ENCODE assay signal across 23 mouse cellular contexts in genomic region chr3:27605613-27606012, GRCm38 (mm10).
DNase-seq lines count a peak whose midpoint lies in the region; ATAC-seq lines count a peak whose summit lies in the region.
"Had no signal": no experiment of that assay in that cellular context is flagged by ENCODE, and none has a peak within 500 bp of the region (broad histone marks: within the 10 kb centered on the region; RNA-seq: fewer than 3 reads in every experiment).

No protein-coding gene starts in this region.

- H3K27ac ChIP-seq in embryonic facial prominence, embryonic 13.5 days, result peak overlapping the region; percentile 86; the same call in 1 of the 2 replicates
- H3K27ac ChIP-seq in limb, embryonic 13.5 days, result peak overlapping the region; percentile 96; the same call in 1 of the 2 replicates
- H3K27ac ChIP-seq: forebrain, embryonic 10.5 days; intestine, embryonic 15.5 days; liver, embryonic 13.5 days had no signal

- peaks cover 59% of the 10 kb centered on the region for H3K4me1 ChIP-seq in embryonic facial prominence, embryonic 13.5 days
- peaks cover 66% of the 10 kb centered on the region for H3K4me1 ChIP-seq in limb, embryonic 13.5 days

- 84% methylated on average over 4 of the region's 4 CpGs for WGBS in embryonic facial prominence, embryonic 13.5 days
- 88% methylated on average over 4 of the region's 4 CpGs for WGBS in limb, embryonic 13.5 days

- H3K27me3 ChIP-seq in embryonic facial prominence, embryonic 13.5 days, result no peaks in the 10 kb centered on the region
- no peaks in the 10 kb centered on the region for H3K27me3 ChIP-seq in limb, embryonic 13.5 days
- H3K27me3 ChIP-seq: intestine, embryonic 15.5 days; liver, embryonic 13.5 days; lung, embryonic 15.5 days; neural tube, embryonic 15.5 days had no signal

- no peak overlapping the region for H3K4me2 ChIP-seq in embryonic facial prominence, embryonic 13.5 days
- no peak overlapping the region for H3K4me2 ChIP-seq in limb, embryonic 13.5 days (replicated peaks)
- H3K4me2 ChIP-seq: intestine, embryonic 15.5 days; liver, embryonic 13.5 days; lung, embryonic 15.5 days; neural tube, embryonic 15.5 days had no signal

- no peaks in the 10 kb centered on the region for H3K36me3 ChIP-seq in embryonic facial prominence, embryonic 13.5 days
- no peaks in the 10 kb centered on the region for H3K36me3 ChIP-seq in limb, embryonic 13.5 days
- H3K36me3 ChIP-seq: forebrain, embryonic 10.5 days; heart, embryonic 10.5 days; intestine, embryonic 15.5 days; liver, embryonic 13.5 days; lung, embryonic 15.5 days; neural tube, embryonic 15.5 days had no signal

- no peaks in the 10 kb centered on the region for H3K9me3 ChIP-seq in embryonic facial prominence, embryonic 13.5 days
- no peaks in the 10 kb centered on the region for H3K9me3 ChIP-seq in limb, embryonic 13.5 days
- H3K9me3 ChIP-seq: forebrain, embryonic 10.5 days; heart, embryonic 10.5 days; intestine, embryonic 15.5 days; liver, embryonic 13.5 days; lung, embryonic 15.5 days; neural tube, embryonic 15.5 days had no signal

- no peak overlapping the region for H3K4me3 ChIP-seq in embryonic facial prominence, embryonic 13.5 days
- H3K4me3 ChIP-seq in limb, embryonic 13.5 days, result no peak overlapping the region
- H3K4me3 ChIP-seq: forebrain, embryonic 10.5 days; heart, embryonic 10.5 days; intestine, embryonic 15.5 days; liver, embryonic 13.5 days; lung, embryonic 15.5 days; neural tube, embryonic 15.5 days had no signal

- ATAC-seq in embryonic facial prominence, embryonic 13.5 days (ENCODE audit: insufficient number of reproducible peaks, insufficient read depth, low FRiP score, low TSS enrichment, low read depth), result no peak
- ATAC-seq in limb, embryonic 13.5 days (ENCODE audit: low FRiP score, low read depth), result no peak
- ATAC-seq: forebrain, embryonic 16.5 days; hindbrain, embryonic 16.5 days; intestine, embryonic 15.5 days; midbrain, embryonic 16.5 days had no signal

- DNase-seq in adrenal gland, adult 8-10 months, result peak; percentile 56
- DNase-seq in adrenal gland, postnatal 4 days (ENCODE audit: low spot score in 2 of 2), result no peak
- peak; percentile 36 for DNase-seq in 416B (ENCODE audit: low read depth)
- DNase-seq in gastrocnemius, adult 8-10 months (ENCODE audit: low spot score in 2 of 2), result no peak
- DNase-seq in thymus, postnatal 36 days, result no peak
- DNase-seq: cerebellum, adult 11-12 months; cerebellum, postnatal 10 days; kidney, adult 9 months; kidney, postnatal 14 days; liver, embryonic 13.5 days; lung, postnatal 36 days; thymus, adult 18-20 months; thymus, postnatal 4 days had no signal

- no peak overlapping the region for H3K9ac ChIP-seq in embryonic facial prominence, embryonic 13.5 days
- H3K9ac ChIP-seq in limb, embryonic 13.5 days, result no peak overlapping the region
- H3K9ac ChIP-seq: intestine, embryonic 15.5 days; liver, embryonic 13.5 days; lung, embryonic 15.5 days; neural tube, embryonic 15.5 days had no signal

Comparison
In these comparisons a context has a peak if more than half of its experiments do, and no peak if none do; other contexts are left out.
1. DNase-seq: peak in adrenal gland, adult 8-10 months (single experiment) and 416B (single experiment); none in adrenal gland, postnatal 4 days (0 of 2), gastrocnemius, adult 8-10 months (0 of 2) and thymus, postnatal 36 days (0 of 2).